Mouse (Mus musculus) forebrain, embryonic 16.5 days (tissue): ENCODE measurements around the gene Rps6kc1. TPM values are rescaled to one million over a fixed set of nuclear protein-coding genes. Genes with fewer than 3 reads are reported as not detected.

Experiments
- ATAC-seq: fragments of 200-750 bp; cut with Nextera tagmentation; 2 replicates; pipeline ENCODE4 v1.8.0; 2017; ENCODE audit warnings: mild to moderate bottlenecking, moderate library complexity
- H3K27ac ChIP-seq: fragments of 300-500 bp; sonication (generic); 2 replicates; pipeline ENCODE4 v1.5.1; 2014; ENCODE audit warnings: low read length, control low read depth
- H3K27me3 ChIP-seq: fragments of 300-500 bp; sonication (generic); replicated peaks from 2 replicates; pipeline ENCODE4 v1.6.1; 2014; ENCODE audit warnings: low read length; ENCODE audit not compliant: control insufficient read depth, insufficient read depth
- H3K36me3 ChIP-seq: fragments of 300-500 bp; sonication (generic); 2 replicates; pipeline ENCODE4 v1.6.1; 2014; ENCODE audit not compliant: control insufficient read depth, insufficient read depth
- H3K4me1 ChIP-seq: fragments of 300-500 bp; sonication (generic); replicated peaks from 2 replicates; pipeline ENCODE4 v1.6.1; 2014; ENCODE audit warnings: low read length; ENCODE audit not compliant: control insufficient read depth, insufficient read depth
- H3K4me2 ChIP-seq: fragments of 300-500 bp; sonication (generic); 2 replicates; pipeline ENCODE4 v1.6.1; 2014; ENCODE audit warnings: mild to moderate bottlenecking, low read length, control low read depth
- H3K4me3 ChIP-seq: fragments of 300-500 bp; sonication (generic); replicated peaks from 2 replicates; pipeline ENCODE4 v1.5.1; 2014; ENCODE audit warnings: mild to moderate bottlenecking, low read length, control low read depth
- H3K9ac ChIP-seq: fragments of 300-500 bp; sonication (generic); replicated peaks from 2 replicates; pipeline ENCODE4 v1.6.1; 2014; ENCODE audit warnings: low read depth, low read length, control low read depth
- H3K9me3 ChIP-seq: fragments of 300-500 bp; sonication (generic); 2 replicates; pipeline ENCODE4 v1.6.1; 2016; ENCODE audit warnings: low read length; ENCODE audit not compliant: control insufficient read depth
- WGBS: fragments of 180-500 bp; shearing (Covaris S2); extraction: QIAGEN DNeasy Blood & Tissue Kit; methylation state at CpG from one replicate; pipeline ENCODE4 v1.1.7; 2014; 5-methylcytosine and 5-hydroxymethylcytosine counted together
- polyA plus RNA-seq: library from polyadenylated mRNA; unstranded; fragments of >200 nt; fragmentation: Nextera tagmentation; extraction: Ambion mirVana; gene quantifications from 2 replicates; pipeline ENCODE4 v1.2.1, GENCODE M21; 2015

The Rps6kc1 gene
- polyA plus RNA-seq, 1 experiment from 2014 or later: 31.9 TPM

GRCm38 (mm10) chr1:190729516-190730088, 182.0 kb downstream of the Rps6kc1 start:
- Histone ChIP-seq H3K36me3 (no peaks in the 10 kb centered on the region), H3K4me1 (peaks cover 53% of the 10 kb centered on the region), H3K4me3 (no peak overlapping the region), H3K27me3 (peaks cover 3% of the 10 kb centered on the region; the same call in 1 of the 2 replicates), H3K4me2 (no peak overlapping the region), H3K9ac (no peak overlapping the region), H3K9me3 (no peaks in the 10 kb centered on the region), H3K27ac (peak overlapping the region; percentile 89)
- peak; percentile 69 for ATAC-seq
- 23% methylated on average over 7 of the region's 7 CpGs for WGBS

GRCm38 (mm10) chr1:190728111-190728651, 183.4 kb downstream of the Rps6kc1 start:
- no peak overlapping the region for H3K9ac ChIP-seq
- peak overlapping the region; percentile 14; the same call in 1 of the 2 replicates for H3K4me2 ChIP-seq
- peak; percentile 72 for ATAC-seq
- 4% methylated on average over 4 of the region's 4 CpGs for WGBS
- H3K4me1 ChIP-seq: peaks cover 56% of the 10 kb centered on the region
- no peaks in the 10 kb centered on the region for H3K9me3 ChIP-seq
- H3K27me3 ChIP-seq: peaks cover 3% of the 10 kb centered on the region; the same call in 1 of the 2 replicates
- peak overlapping the region; percentile 88 for H3K27ac ChIP-seq
- H3K4me3 ChIP-seq: no peak overlapping the region
- H3K36me3 ChIP-seq: no peaks in the 10 kb centered on the region

- Histone ChIP-seq H3K27me3 (peaks cover 3% of the 10 kb centered on the region; the same call in 1 of the 2 replicates), H3K36me3 (no peaks in the 10 kb centered on the region), H3K4me1 (peaks cover 56% of the 10 kb centered on the region), H3K9ac (no peak overlapping the region), H3K9me3 (no peaks in the 10 kb centered on the region), H3K4me2 (no peak overlapping the region), H3K4me3 (no peak overlapping the region), H3K27ac (peak overlapping the region; percentile 88)
- 8% methylated on average over 2 of the region's 2 CpGs for WGBS
- peak; percentile 3 for ATAC-seq
These were observed 184.2 kb downstream of the Rps6kc1 start for GRCm38 (mm10) chr1:190727385-190727784.

GRCm38 (mm10) chr1:190724591-190725380, 186.8 kb downstream of the Rps6kc1 start:
- H3K9ac ChIP-seq: no peak overlapping the region
- no peaks in the 10 kb centered on the region for H3K36me3 ChIP-seq
- no peaks in the 10 kb centered on the region for H3K9me3 ChIP-seq
- WGBS: 9% methylated on average over 19 of the region's 21 CpGs
- H3K4me1 ChIP-seq: peaks cover 53% of the 10 kb centered on the region
- peak; percentile 14 for ATAC-seq
- H3K4me3 ChIP-seq: no peak overlapping the region
- H3K27ac ChIP-seq: 0 out of 2 replicates have a peak overlapping the region, but pooled peaks have one; percentile 21
- H3K27me3 ChIP-seq: no peaks in the 10 kb centered on the region
- H3K4me2 ChIP-seq: no peak overlapping the region

GRCm38 (mm10) chr1:190723926-190724430, 187.6 kb downstream of the Rps6kc1 start:
- Histone ChIP-seq H3K4me3 (no peak overlapping the region), H3K9me3 (no peaks in the 10 kb centered on the region), H3K27me3 (no peaks in the 10 kb centered on the region), H3K9ac (no peak overlapping the region), H3K36me3 (no peaks in the 10 kb centered on the region), H3K4me1 (peaks cover 45% of the 10 kb centered on the region), H3K27ac (no peak overlapping the region), H3K4me2 (no peak overlapping the region)
- ATAC-seq: no peak
- WGBS: 66% methylated on average over 7 of the region's 7 CpGs

GRCm38 (mm10) chr1:190713848-190714247, 197.7 kb downstream of the Rps6kc1 start:
- Histone ChIP-seq H3K4me1 (peaks cover 9% of the 10 kb centered on the region), H3K36me3 (no peaks in the 10 kb centered on the region), H3K4me3 (no peak overlapping the region), H3K9me3 (no peaks in the 10 kb centered on the region), H3K9ac (no peak overlapping the region), H3K27me3 (0 out of 2 replicates have a peak, but pooled peaks cover 5% of the 10 kb centered on the region), H3K27ac (no peak overlapping the region), H3K4me2 (no peak overlapping the region)
- WGBS: 20% methylated on average over 6 of the region's 6 CpGs
- ATAC-seq: 0 out of 2 replicates have a peak, but pooled peaks have one; percentile 12

- Histone ChIP-seq H3K27me3 (no peaks in the 10 kb centered on the region), H3K4me1 (no peaks in the 10 kb centered on the region), H3K4me2 (no peak overlapping the region), H3K9ac (no peak overlapping the region), H3K4me3 (no peak overlapping the region), H3K27ac (no peak overlapping the region), H3K36me3 (no peaks in the 10 kb centered on the region), H3K9me3 (no peaks in the 10 kb centered on the region)
- no peak for ATAC-seq
- WGBS: 23% methylated on average over 6 of the region's 6 CpGs
These were observed 214.0 kb downstream of the Rps6kc1 start for GRCm38 (mm10) chr1:190697576-190697975.

- H3K9me3 ChIP-seq: no peaks in the 10 kb centered on the region
- no peak overlapping the region for H3K27ac ChIP-seq
- H3K36me3 ChIP-seq: no peaks in the 10 kb centered on the region
- H3K4me3 ChIP-seq: no peak overlapping the region
- 71% methylated on average over 11 of the region's 11 CpGs for WGBS
- ATAC-seq: no peak
- H3K9ac ChIP-seq: no peak overlapping the region
- H3K4me1 ChIP-seq: peaks cover 5% of the 10 kb centered on the region
- H3K27me3 ChIP-seq: no peaks in the 10 kb centered on the region
- no peak overlapping the region for H3K4me2 ChIP-seq
These were observed 216.0 kb downstream of the Rps6kc1 start for GRCm38 (mm10) chr1:190695589-190695988.
